Mouse (Mus musculus) embryonic facial prominence, embryonic 14.5 days (tissue): Measurements from ENCODE around the gene Ap4e1. TPM values are rescaled to one million over a fixed set of nuclear protein-coding genes. Genes with fewer than 3 reads are reported as not detected.
A peak's percentile ranks its signal among the peaks of the same experiment; 100 is the strongest.

ENCODE experiments used
- ATAC-seq: fragments of 200-750 bp; cut with Nextera tagmentation; 2 replicates; pipeline ENCODE4 v1.8.0; 2017; ENCODE audit warnings: low read depth, moderate number of reproducible peaks, moderate TSS enrichment
- DNase-seq: peaks from one replicate; pipeline ENCODE4 v3.0.0-alpha.2; 2015; ENCODE audit warnings: low spot score
- H3K27ac ChIP-seq: fragments of 300-500 bp; sonication (generic); replicated peaks from 2 replicates; pipeline ENCODE4 v1.5.1; 2014; ENCODE audit warnings: low read depth, mild to moderate bottlenecking, low read length, moderate library complexity
- H3K27me3 ChIP-seq: fragments of 300-500 bp; sonication (generic); replicated peaks from 2 replicates; pipeline ENCODE4 v1.6.1; 2014; ENCODE audit warnings: low read length; ENCODE audit not compliant: control insufficient read depth, insufficient read depth
- H3K36me3 ChIP-seq: fragments of 300-500 bp; sonication (generic); 2 replicates; pipeline ENCODE4 v1.6.1; 2014; ENCODE audit warnings: low read length, mixed read lengths; ENCODE audit not compliant: control insufficient read depth, insufficient read depth
- H3K4me1 ChIP-seq: fragments of 300-500 bp; sonication (generic); 2 replicates; pipeline ENCODE4 v1.6.1; 2014; ENCODE audit warnings: antibody characterized with exemption, low read length; ENCODE audit not compliant: control insufficient read depth, insufficient read depth
- H3K4me2 ChIP-seq: fragments of 300-500 bp; sonication (generic); 2 replicates; pipeline ENCODE4 v1.6.1; 2014; ENCODE audit warnings: low read depth, mild to moderate bottlenecking, low read length, moderate library complexity, mixed read lengths
- H3K4me3 ChIP-seq: fragments of 300-500 bp; sonication (generic); 2 replicates; pipeline ENCODE4 v1.5.1; 2014; ENCODE audit warnings: low read depth, mild to moderate bottlenecking, low read length
- H3K9ac ChIP-seq: fragments of 300-500 bp; sonication (generic); 2 replicates; pipeline ENCODE4 v1.6.1; 2014; ENCODE audit warnings: low read depth, mild to moderate bottlenecking, low read length, moderate library complexity, mixed read lengths
- H3K9me3 ChIP-seq: fragments of 300-500 bp; sonication (generic); 2 replicates; pipeline ENCODE4 v1.6.1; 2016; ENCODE audit warnings: low read length; ENCODE audit not compliant: control insufficient read depth
- WGBS: fragments of 180-500 bp; shearing (Covaris S2); extraction: QIAGEN DNeasy Blood & Tissue Kit; methylation state at CpG from one replicate; pipeline ENCODE4 v1.1.7; 2014; 5-methylcytosine and 5-hydroxymethylcytosine counted together
- polyA plus RNA-seq: library from polyadenylated mRNA; unstranded; fragments of >200 nt; fragmentation: Nextera tagmentation; extraction: Ambion mirVana; gene quantifications from 2 replicates; pipeline ENCODE4 v1.2.1, GENCODE M21; 2014

The Ap4e1 gene
- polyA plus RNA-seq: 9.6 TPM in 2 replicates

GRCm38 (mm10) chr2:127008469-127008998, at the start of gene Ap4e1:
Gene Ap4e1, plus strand, starts transcription at chr2:127008717.
- Histone ChIP-seq H3K27ac (0 out of 2 replicates have a peak within 1 kb of the TSS, but pooled peaks have one; percentile 53), H3K4me3 (peak within 1 kb of the TSS; percentile 74), H3K4me2 (peak within 1 kb of the TSS; percentile 56), H3K36me3 (peaks cover 16% of the 10 kb centered on the region), H3K9ac (peak within 1 kb of the TSS; percentile 84), H3K4me1 (peaks cover 6% of the 10 kb centered on the region), H3K9me3 (no peaks in the 10 kb centered on the region), H3K27me3 (no peaks in the 10 kb centered on the region)
- peak; percentile 95 for DNase-seq
- peak; percentile 88 for ATAC-seq
- WGBS: under 1% methylated on average over 32 of the region's 40 CpGs

DNA sequence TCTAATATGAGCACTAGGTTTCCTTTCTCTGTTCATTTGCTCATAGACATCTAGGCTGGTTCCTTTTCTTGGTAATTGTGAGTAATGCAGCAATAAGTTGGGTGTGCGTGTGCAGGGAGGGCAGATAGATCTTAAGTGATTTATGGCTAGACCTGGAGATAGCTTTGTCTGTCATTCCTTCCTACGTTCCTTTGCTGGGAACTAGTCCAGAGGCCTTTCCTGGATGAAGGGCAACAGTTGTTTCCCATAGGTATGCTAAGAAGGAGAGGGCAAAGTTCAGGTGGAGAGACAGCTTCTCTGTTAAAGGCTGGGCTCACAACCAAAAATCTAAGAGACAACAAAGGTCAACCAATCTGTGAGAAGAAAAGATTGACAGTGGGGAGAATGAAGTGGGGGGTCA, 46.8 kb upstream of the Ap4e1 start:
- Histone ChIP-seq H3K36me3 (no peaks in the 10 kb centered on the region), H3K27ac (no peak overlapping the region), H3K27me3 (no peaks in the 10 kb centered on the region), H3K4me2 (no peak overlapping the region), H3K9me3 (no peaks in the 10 kb centered on the region), H3K9ac (no peak overlapping the region), H3K4me1 (no peaks in the 10 kb centered on the region), H3K4me3 (no peak overlapping the region)
- WGBS: 78% methylated on average over 2 of the region's 2 CpGs
- DNase-seq: no peak
- no peak for ATAC-seq

DNA sequence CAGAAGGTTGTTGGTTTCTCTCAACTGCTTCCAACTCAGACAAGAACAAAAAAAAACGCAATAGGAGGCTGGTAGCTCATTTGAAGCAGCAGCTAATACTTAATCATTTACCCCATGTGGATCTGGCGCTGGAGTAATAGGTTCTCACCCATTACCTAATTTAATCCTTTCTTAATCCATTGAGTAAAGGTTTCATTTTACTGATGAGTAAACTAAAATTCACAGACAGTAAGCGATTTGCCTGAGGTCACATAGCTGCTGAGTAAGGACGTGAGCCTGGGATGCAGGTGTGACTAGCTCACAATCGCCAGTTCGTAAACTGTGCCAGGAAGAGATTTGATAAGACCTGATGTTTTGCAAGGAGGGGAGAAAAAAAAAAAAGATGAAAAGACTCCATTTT, 31.1 kb upstream of the Ap4e1 start:
- Histone ChIP-seq H3K9ac (no peak overlapping the region), H3K4me1 (no peaks in the 10 kb centered on the region), H3K4me3 (no peak overlapping the region), H3K9me3 (no peaks in the 10 kb centered on the region), H3K36me3 (no peaks in the 10 kb centered on the region), H3K27ac (no peak overlapping the region), H3K4me2 (no peak overlapping the region), H3K27me3 (no peaks in the 10 kb centered on the region)
- ATAC-seq: no peak
- peak; percentile 9 for DNase-seq
- 62% methylated on average over 6 of the region's 6 CpGs for WGBS

GRCm38 (mm10) chr2:126983221-126983620, 25.3 kb upstream of the Ap4e1 start:
- no peaks in the 10 kb centered on the region for H3K36me3 ChIP-seq
- H3K27me3 ChIP-seq: no peaks in the 10 kb centered on the region
- no peak overlapping the region for H3K4me2 ChIP-seq
- no peak overlapping the region for H3K4me3 ChIP-seq
- H3K4me1 ChIP-seq: no peaks in the 10 kb centered on the region
- ATAC-seq (no peak), DNase-seq (no peak)
- H3K27ac ChIP-seq: no peak overlapping the region
- no peak overlapping the region for H3K9ac ChIP-seq
- H3K9me3 ChIP-seq: no peaks in the 10 kb centered on the region
- WGBS: 40% methylated on average over 4 of the region's 4 CpGs

DNA sequence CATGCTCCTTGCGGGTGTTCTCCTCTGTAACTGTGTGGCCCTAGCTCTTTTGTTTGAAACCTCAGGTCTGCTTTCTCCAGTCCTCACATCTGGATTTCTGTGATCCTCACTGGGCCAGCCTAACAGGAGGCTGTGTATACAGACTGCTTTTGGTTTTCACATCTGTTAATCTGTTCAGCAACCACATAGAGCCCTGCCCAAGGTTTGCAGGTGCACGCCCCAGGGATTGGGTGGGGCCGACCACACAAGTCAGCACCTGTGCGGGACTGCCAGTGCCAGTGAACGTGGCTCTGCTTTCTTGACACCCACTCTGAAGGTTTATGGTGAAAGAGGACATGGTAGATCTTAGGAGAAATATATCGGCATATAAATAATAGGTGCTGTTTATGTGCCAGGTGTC, 18.6 kb upstream of the Ap4e1 start:
- Histone ChIP-seq H3K4me2 (no peak overlapping the region), H3K27ac (no peak overlapping the region), H3K4me1 (no peaks in the 10 kb centered on the region), H3K4me3 (no peak overlapping the region), H3K27me3 (no peaks in the 10 kb centered on the region), H3K9me3 (no peaks in the 10 kb centered on the region), H3K36me3 (no peaks in the 10 kb centered on the region), H3K9ac (no peak overlapping the region)
- DNase-seq: peak; percentile 49
- ATAC-seq: peak; percentile 44; the same call in 1 of the 2 replicates
- 69% methylated on average over 6 of the region's 6 CpGs for WGBS

GRCm38 (mm10) chr2:126992742-126993141, 15.8 kb upstream of the Ap4e1 start:
- Histone ChIP-seq H3K4me2 (no peak overlapping the region), H3K36me3 (no peaks in the 10 kb centered on the region), H3K27me3 (no peaks in the 10 kb centered on the region), H3K9me3 (no peaks in the 10 kb centered on the region), H3K9ac (no peak overlapping the region), H3K4me3 (no peak overlapping the region), H3K4me1 (no peaks in the 10 kb centered on the region), H3K27ac (no peak overlapping the region)
- WGBS: 47% methylated on average over 12 of the region's 12 CpGs
- ATAC-seq: no peak
- peak; percentile 10 for DNase-seq

- Histone ChIP-seq H3K9me3 (no peaks in the 10 kb centered on the region), H3K27ac (no peak overlapping the region), H3K9ac (no peak overlapping the region), H3K4me1 (no peaks in the 10 kb centered on the region), H3K4me3 (no peak overlapping the region), H3K4me2 (no peak overlapping the region), H3K36me3 (no peaks in the 10 kb centered on the region), H3K27me3 (no peaks in the 10 kb centered on the region)
- ATAC-seq: no peak
- 71% methylated on average over 6 of the region's 6 CpGs for WGBS
- DNase-seq: no peak
Observed at GRCm38 (mm10) chr2:126994384-126995166, 13.9 kb upstream of the Ap4e1 start.

DNA sequence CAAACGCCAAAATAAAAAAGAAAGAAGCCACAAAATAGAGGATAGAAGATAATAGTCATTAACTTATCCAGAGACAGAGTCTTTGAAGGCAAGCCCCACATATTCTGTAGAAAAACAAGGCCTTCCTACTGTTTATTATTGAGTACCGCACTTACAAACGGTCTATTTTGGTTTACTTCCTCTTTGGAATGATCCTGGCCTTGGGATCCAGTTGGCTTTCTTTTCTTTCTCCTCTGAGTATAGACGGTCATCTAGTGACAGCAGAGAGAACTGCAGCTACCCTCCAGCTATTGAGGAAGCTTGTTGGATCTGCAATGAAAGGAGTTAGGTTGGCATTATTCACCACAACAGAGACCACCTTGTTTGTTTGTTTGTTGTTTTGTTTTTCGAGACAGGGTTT, 11.8 kb upstream of the Ap4e1 start:
- Histone ChIP-seq H3K4me3 (no peak overlapping the region), H3K36me3 (no peaks in the 10 kb centered on the region), H3K27me3 (no peaks in the 10 kb centered on the region), H3K27ac (no peak overlapping the region), H3K4me2 (peak overlapping the region; percentile 19; the same call in 1 of the 2 replicates), H3K4me1 (no peaks in the 10 kb centered on the region), H3K9me3 (no peaks in the 10 kb centered on the region), H3K9ac (no peak overlapping the region)
- DNase-seq: peak; percentile 83
- peak; percentile 75; the same call in 1 of the 2 replicates for ATAC-seq
- WGBS: 15% methylated on average over 5 of the region's 5 CpGs

GRCm38 (mm10) chr2:126998219-126998618, 10.3 kb upstream of the Ap4e1 start:
- H3K27ac ChIP-seq: no peak overlapping the region
- 66% methylated on average over 7 of the region's 7 CpGs for WGBS
- no peak overlapping the region for H3K4me3 ChIP-seq
- DNase-seq: no peak
- H3K4me2 ChIP-seq: no peak overlapping the region
- H3K9me3 ChIP-seq: no peaks in the 10 kb centered on the region
- H3K36me3 ChIP-seq: no peaks in the 10 kb centered on the region
- ATAC-seq: no peak
- no peaks in the 10 kb centered on the region for H3K27me3 ChIP-seq
- no peak overlapping the region for H3K9ac ChIP-seq
- no peaks in the 10 kb centered on the region for H3K4me1 ChIP-seq
